Mouse (Mus musculus): ENCODE results near the gene Pon1. TPM values are rescaled to one million over a fixed set of nuclear protein-coding genes. Genes with fewer than 3 reads are reported as not detected.

Pon1 gene
- not detected for total RNA-seq (2023)

DNA sequence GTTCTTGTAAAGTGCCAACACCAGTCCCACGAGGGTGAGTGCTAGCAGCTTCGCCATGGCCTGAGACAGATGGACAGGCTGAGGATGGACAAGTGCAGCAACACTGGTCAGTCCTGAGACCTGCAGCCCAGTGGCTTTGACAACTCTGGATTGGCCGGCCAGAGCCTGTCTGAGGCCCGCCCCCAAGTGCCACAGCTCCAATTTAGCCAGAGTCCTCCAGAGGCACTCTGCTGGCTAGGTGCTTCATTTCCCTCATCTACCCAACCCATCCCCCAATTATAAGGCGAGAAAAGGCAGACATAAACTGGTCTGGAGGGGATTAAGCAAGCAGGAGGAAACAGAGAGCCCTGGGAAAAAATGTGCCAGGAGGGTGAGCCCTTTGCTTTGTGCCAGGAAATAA is at the start of gene Pon1:
Gene Pon1, minus strand, starts transcription at position 254 of the 400 bp plus-strand sequence.

Other genes starting within 250 kb of the Pon1 start
- 10 to 100 TPM in 1 of 2 experiments, 1 to 10 TPM in 1; 9.1 to 11.1 TPM for gene Pon3, start 62.3 kb upstream of the Pon1 start, total RNA-seq (2023)
- 10 to 100 TPM; 44.3 to 48.0 TPM for gene Pon2, start 104.5 kb upstream of the Pon1 start, total RNA-seq (2023)
- under 1 TPM; 0.61 to 0.63 TPM for gene Asb4, start 189.4 kb upstream of the Pon1 start, total RNA-seq (2023)

Measured in monocyte, adult 59 days (primary cell).